Mouse (Mus musculus) E14TG2a.4 (cell line): Measurements from ENCODE around the gene Snrk.

ENCODE experiments used
- CTCF ChIP-seq: conservative IDR thresholded peaks from 2 replicates; pipeline ENCODE4 v1.5.1; 2014; ENCODE audit warnings: low read length
- NANOG ChIP-seq: IDR thresholded peaks from 2 replicates; pipeline ENCODE4 v1.6.1; 2014; ENCODE audit warnings: borderline replicate concordance, low read length, mixed read lengths
- POU5F1 ChIP-seq: IDR thresholded peaks from 2 replicates; pipeline ENCODE4 v1.6.1; 2014; ENCODE audit warnings: low read length, borderline replicate concordance

GRCm38 (mm10) chr9:122130666-122131065, 13.6 kb downstream of the Snrk start:
- TF ChIP-seq CTCF (no peak), POU5F1 (no peak), NANOG (no peak)
